Mouse (Mus musculus) neural tube, embryonic 12.5 days (tissue): ENCODE measurements around the gene BC117090. TPM values are rescaled to one million over a fixed set of nuclear protein-coding genes. Genes with fewer than 3 reads are reported as not detected.
"Not testable (repeated sequence)": the region's sequence is repeated elsewhere in the genome, so short reads cannot be mapped to it uniquely, and the experiment has no call there.

Source experiments
- ATAC-seq: fragments of 200-750 bp; cut with Nextera tagmentation; 2 replicates; pipeline ENCODE4 v1.8.0; 2017; ENCODE audit warnings: low read depth, mild to moderate bottlenecking, moderate TSS enrichment, moderate library complexity; ENCODE audit not compliant: low FRiP score
- H3K27ac ChIP-seq: fragments of 300-500 bp; sonication (generic); 2 replicates; pipeline ENCODE4 v1.5.1; 2016
- H3K27me3 ChIP-seq: fragments of 300-500 bp; sonication (generic); replicated peaks from 2 replicates; pipeline ENCODE4 v1.6.1; 2016; ENCODE audit warnings: mild to moderate bottlenecking
- H3K36me3 ChIP-seq: fragments of 300-500 bp; sonication (generic); 2 replicates; pipeline ENCODE4 v1.6.1; 2016; ENCODE audit warnings: mild to moderate bottlenecking
- H3K4me1 ChIP-seq: fragments of 300-500 bp; sonication (generic); 2 replicates; pipeline ENCODE4 v1.6.1; 2016
- H3K4me2 ChIP-seq: fragments of 300-500 bp; sonication (generic); replicated peaks from 2 replicates; pipeline ENCODE4 v1.6.1; 2016; ENCODE audit warnings: mild to moderate bottlenecking
- H3K4me3 ChIP-seq: fragments of 300-500 bp; sonication (generic); 2 replicates; pipeline ENCODE4 v1.5.1; 2016
- H3K9ac ChIP-seq: fragments of 300-500 bp; sonication (generic); 2 replicates; pipeline ENCODE4 v1.6.1; 2016; ENCODE audit warnings: mild to moderate bottlenecking
- H3K9me3 ChIP-seq: fragments of 300-500 bp; sonication (generic); 2 replicates; pipeline ENCODE4 v1.6.1; 2016; ENCODE audit warnings: mild to moderate bottlenecking
- WGBS: fragments of 180-500 bp; shearing (Covaris S2); methylation state at CpG from one replicate; pipeline ENCODE4 v1.1.7; 2016; 5-methylcytosine and 5-hydroxymethylcytosine counted together
- polyA plus RNA-seq: library from polyadenylated mRNA; unstranded; fragments of >200 nt; fragmentation: Nextera tagmentation; extraction: Ambion mirVana; gene quantifications from 2 replicates; pipeline ENCODE4 v1.2.1, GENCODE M21; 2016

BC117090 gene
- not detected in 2 replicates for polyA plus RNA-seq

- no peak for ATAC-seq
- 85% methylated on average over 3 of the region's 3 CpGs for WGBS
- H3K27me3 ChIP-seq: no peaks in the 10 kb centered on the region
- no peak within 1 kb of the TSS for H3K4me2 ChIP-seq
- H3K4me1 ChIP-seq: no peaks in the 10 kb centered on the region
- H3K27ac ChIP-seq: no peak within 1 kb of the TSS
- H3K36me3 ChIP-seq: no peaks in the 10 kb centered on the region
- H3K9me3 ChIP-seq: no peaks in the 10 kb centered on the region
- H3K4me3 ChIP-seq: no peak within 1 kb of the TSS
- H3K9ac ChIP-seq: no peak within 1 kb of the TSS
Measured at GRCm38 (mm10) chr16:36334232-36334631, at the start of gene BC117090. Gene BC117090, minus strand, starts transcription at chr16:36334332.

DNA sequence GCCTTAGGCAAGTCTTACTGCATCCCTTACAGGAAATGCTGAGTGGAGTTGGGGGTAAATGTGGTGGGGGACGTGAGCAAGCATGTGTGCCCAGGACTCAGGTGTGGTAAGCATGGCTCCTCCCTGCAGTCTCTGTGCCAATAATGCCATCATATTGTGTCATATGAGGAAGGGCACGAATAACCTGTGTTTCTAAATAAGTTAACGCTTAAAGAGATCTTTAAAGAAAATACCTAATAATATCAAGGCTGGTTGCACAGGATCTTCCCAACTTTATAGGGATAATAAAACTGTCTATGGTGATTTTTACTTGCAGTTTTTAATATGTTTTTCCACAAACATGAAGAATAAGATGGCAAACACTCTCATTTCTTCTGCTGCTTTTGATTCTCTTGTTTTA, 33.5 kb upstream of the BC117090 start, which contains the start of gene BC100530:
Gene BC100530, minus strand, starts transcription at position 101 of the 400 bp plus-strand sequence.
- 80% methylated on average over 3 of the region's 3 CpGs for WGBS
- H3K4me2 ChIP-seq, ATAC-seq: not testable (repeated sequence)

DNA sequence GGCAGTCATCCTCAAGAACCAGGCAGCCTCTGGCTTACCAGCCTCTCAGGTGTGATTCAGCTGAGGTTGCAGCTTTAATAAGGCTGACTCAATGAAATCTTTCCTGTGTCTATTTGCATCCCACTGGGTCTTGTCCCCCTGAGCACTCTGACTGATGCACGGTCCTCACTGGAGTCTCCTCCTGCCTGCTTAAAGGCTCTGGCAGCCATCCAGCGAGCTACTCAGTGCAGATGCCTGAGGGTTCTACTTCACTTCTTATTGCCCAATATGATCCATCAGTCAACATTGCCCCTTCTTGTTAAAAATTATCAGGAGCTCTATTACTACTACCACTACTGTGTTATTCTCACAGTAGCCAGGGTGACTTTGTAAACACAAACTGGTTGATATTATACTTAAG, 3.0 kb upstream of the BC117090 start:
- WGBS: 78% methylated on average over 2 of the region's 2 CpGs
- Histone ChIP-seq H3K9ac (no peak overlapping the region), H3K4me3 (no peak overlapping the region), H3K27ac (no peak overlapping the region), H3K4me2 (no peak overlapping the region), H3K36me3 (no peaks in the 10 kb centered on the region), H3K27me3 (no peaks in the 10 kb centered on the region), H3K4me1 (no peaks in the 10 kb centered on the region), H3K9me3 (no peaks in the 10 kb centered on the region)
- ATAC-seq: no peak

More for the DNA sequence above, 33.5 kb upstream of the BC117090 start, which contains the start of gene BC100530:
- H3K9ac ChIP-seq, H3K36me3 ChIP-seq, H3K4me1 ChIP-seq, H3K27ac ChIP-seq, H3K4me3 ChIP-seq, H3K27me3 ChIP-seq, H3K9me3 ChIP-seq: not testable (repeated sequence)

DNA sequence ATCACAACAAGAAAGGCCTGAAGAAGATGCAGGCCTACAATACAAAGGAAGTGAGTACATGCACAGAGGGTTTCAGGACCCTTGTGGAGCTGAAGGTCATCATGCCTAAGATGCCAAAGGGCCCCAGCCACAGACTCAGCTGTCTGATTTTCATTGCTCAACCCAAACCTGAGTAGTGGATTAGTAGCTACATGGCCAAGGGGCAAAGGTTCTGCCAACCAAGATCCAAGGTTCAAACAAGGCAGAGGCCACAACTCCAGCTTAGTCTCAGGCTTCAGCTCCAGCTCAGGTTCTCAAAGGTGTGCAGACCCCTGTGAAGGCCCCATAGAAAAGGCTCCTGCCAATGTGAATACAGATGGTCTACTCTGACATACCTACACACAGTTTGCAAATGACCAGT, 14.8 kb downstream of the BC117090 start:
- H3K4me2 ChIP-seq: no peak overlapping the region
- H3K27ac ChIP-seq: no peak overlapping the region
- no peak for ATAC-seq
- H3K9ac ChIP-seq: no peak overlapping the region
- H3K4me1 ChIP-seq: no peaks in the 10 kb centered on the region
- no peak overlapping the region for H3K4me3 ChIP-seq
- no peaks in the 10 kb centered on the region for H3K9me3 ChIP-seq
- no peaks in the 10 kb centered on the region for H3K36me3 ChIP-seq
- H3K27me3 ChIP-seq: no peaks in the 10 kb centered on the region

- H3K27me3 ChIP-seq, H3K9me3 ChIP-seq, H3K4me2 ChIP-seq, ATAC-seq, H3K9ac ChIP-seq, H3K4me3 ChIP-seq, H3K4me1 ChIP-seq, H3K27ac ChIP-seq, H3K36me3 ChIP-seq: not testable (repeated sequence)
- 73% methylated on average over 6 of the region's 6 CpGs for WGBS
Measured at GRCm38 (mm10) chr16:36316111-36316510, 18.0 kb downstream of the BC117090 start.

GRCm38 (mm10) chr16:36307631-36308030, 26.5 kb downstream of the BC117090 start:
- no peaks in the 10 kb centered on the region for H3K9me3 ChIP-seq
- no peak overlapping the region for H3K4me2 ChIP-seq
- WGBS: 81% methylated on average over 4 of the region's 4 CpGs
- no peaks in the 10 kb centered on the region for H3K4me1 ChIP-seq
- no peak overlapping the region for H3K9ac ChIP-seq
- no peak overlapping the region for H3K27ac ChIP-seq
- no peak overlapping the region for H3K4me3 ChIP-seq
- H3K36me3 ChIP-seq: no peaks in the 10 kb centered on the region
- H3K27me3 ChIP-seq: no peaks in the 10 kb centered on the region
- no peak for ATAC-seq

DNA sequence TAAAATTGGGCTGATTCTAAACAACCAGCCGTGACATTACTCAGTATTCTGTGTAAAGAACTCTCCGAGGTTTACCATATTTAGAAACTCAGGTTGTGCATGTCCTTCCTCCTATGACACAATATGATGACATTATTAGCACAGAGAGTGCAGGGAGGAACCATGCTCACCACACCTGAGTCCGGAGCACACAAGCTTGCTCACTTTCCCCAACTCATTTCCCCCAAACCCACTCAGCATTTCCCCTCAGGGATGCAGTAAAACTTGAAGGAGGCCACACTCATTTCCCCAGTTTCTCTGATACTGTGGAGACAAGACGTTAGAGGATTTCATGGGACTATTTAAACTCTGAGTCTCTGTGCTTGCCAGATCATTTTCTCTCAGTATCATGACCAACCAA, 45.0 kb downstream of the BC117090 start:
- Histone ChIP-seq H3K4me2 (no peak overlapping the region), H3K4me1 (no peaks in the 10 kb centered on the region), H3K9me3 (no peaks in the 10 kb centered on the region), H3K9ac (no peak overlapping the region), H3K4me3 (no peak overlapping the region), H3K27me3 (no peaks in the 10 kb centered on the region), H3K27ac (no peak overlapping the region), H3K36me3 (no peaks in the 10 kb centered on the region)
- WGBS: 87% methylated on average over 4 of the region's 4 CpGs
- no peak for ATAC-seq

DNA sequence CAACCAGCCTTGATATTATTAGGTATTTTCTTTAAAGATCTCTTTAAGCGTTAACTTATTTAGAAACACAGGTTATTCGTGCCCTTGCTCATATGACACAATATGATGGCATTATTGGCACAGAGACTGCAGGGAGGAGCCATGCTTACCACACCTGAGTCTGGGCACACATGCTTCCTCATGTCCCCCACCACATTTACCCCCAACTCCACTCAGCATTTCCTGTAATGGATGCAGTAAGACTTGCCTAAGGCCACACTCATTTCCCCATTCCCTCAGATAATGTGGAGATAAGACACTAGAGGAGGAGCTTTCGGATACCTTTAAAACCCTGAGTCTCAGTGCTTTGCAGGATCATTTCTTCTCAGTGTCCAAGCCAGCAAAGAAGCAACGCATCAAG, 57.3 kb downstream of the BC117090 start, which contains the start of gene Stfa1:
Gene Stfa1, plus strand, starts transcription at position 156 of the 400 bp plus-strand sequence.
- H3K27me3 ChIP-seq: not testable (repeated sequence)

More for the DNA sequence above, 57.3 kb downstream of the BC117090 start, which contains the start of gene Stfa1:
- not testable (repeated sequence) for H3K9ac ChIP-seq, ATAC-seq, H3K9me3 ChIP-seq, H3K27ac ChIP-seq, H3K4me2 ChIP-seq, H3K4me1 ChIP-seq, H3K4me3 ChIP-seq, H3K36me3 ChIP-seq
- 86% methylated on average over 4 of the region's 4 CpGs for WGBS

Other genes starting within 250 kb of the BC117090 start
- 0.06 TPM in 1 of 2 replicates, not detected in the other for gene Csta1, start 203.1 kb downstream of the BC117090 start, polyA plus RNA-seq
- 1.5 TPM in 1 of 2 replicates, not detected in the other for gene Stfa2l1, start 177.5 kb downstream of the BC117090 start, polyA plus RNA-seq
- gene Gm5483, start 150.1 kb downstream of the BC117090 start, polyA plus RNA-seq: 1.5 and 2.6 TPM in 2 replicates
- not detected in 2 replicates for gene Gm5416, start 123.9 kb downstream of the BC117090 start, polyA plus RNA-seq
- gene 2010005H15Rik, start 112.9 kb downstream of the BC117090 start, polyA plus RNA-seq: not detected in 2 replicates
- gene Stfa1, start 57.4 kb downstream of the BC117090 start, polyA plus RNA-seq: 6.2 and 6.6 TPM in 2 replicates
- 4.5 and 5.9 TPM in 2 replicates for gene BC100530, start 33.4 kb upstream of the BC117090 start, polyA plus RNA-seq
- gene Stfa2, start 74.1 kb upstream of the BC117090 start, polyA plus RNA-seq: 0.79 and 0.98 TPM in 2 replicates
- gene Stfa3, start 121.1 kb upstream of the BC117090 start, polyA plus RNA-seq: 0.78 and 1.1 TPM in 2 replicates
- gene Casr, start 227.8 kb upstream of the BC117090 start, polyA plus RNA-seq: not detected in 2 replicates